Mouse (Mus musculus): ENCODE measurements around the gene Sh3glb1. TPM values are rescaled to one million over a fixed set of nuclear protein-coding genes. Genes with fewer than 3 reads are reported as not detected.

Gene Sh3glb1
- polyA plus RNA-seq, 1 experiment, result 21.5 TPM

DNA sequence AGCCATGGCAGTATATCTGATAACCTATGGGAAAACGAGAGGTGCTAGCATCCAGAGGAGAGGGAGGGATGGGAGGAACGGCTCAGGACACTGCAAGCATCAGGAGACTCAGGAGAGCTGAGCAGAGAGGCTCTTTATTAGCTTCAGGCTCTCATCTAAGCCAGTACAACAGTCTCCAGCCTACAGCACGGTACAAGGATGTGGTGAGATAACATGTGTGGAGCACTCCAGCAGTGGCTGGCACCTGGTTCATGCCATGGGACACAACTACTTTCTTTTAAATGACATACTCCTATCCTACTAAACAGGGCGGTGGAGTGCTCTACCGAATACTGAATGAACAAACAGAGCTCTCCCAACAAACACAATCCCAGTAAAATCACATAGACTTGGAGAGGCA, 38.6 kb downstream of the Sh3glb1 start:
- WGBS, result 64% methylated on average over 5 of the region's 5 CpGs
- H3K27me3 ChIP-seq (ENCODE audit: control insufficient read depth, insufficient read depth, low read length), result no peaks in the 10 kb centered on the region
- no peak overlapping the region for H3K4me3 ChIP-seq (ENCODE audit: low read depth, low read length)
- no peaks in the 10 kb centered on the region for H3K4me1 ChIP-seq (ENCODE audit: control insufficient read depth, insufficient read depth, insufficient read length, low read length)
- H3K36me3 ChIP-seq (ENCODE audit: control insufficient read depth, insufficient read depth, low read length), result peaks cover 4% of the 10 kb centered on the region; the same call in 1 of the 2 replicates
- no peak overlapping the region for H3K27ac ChIP-seq (ENCODE audit: insufficient read depth, low read depth, low read length)
- TF ChIP-seq POLR2A (IDR thresholded peaks at IDR 0.05; ENCODE audit: low read depth, low read length) (no peak), CTCF (IDR thresholded peaks at IDR 0.05; ENCODE audit: extremely low read depth, insufficient read length, insufficient replicate concordance, low read depth, low read length) (no peak)

DNA sequence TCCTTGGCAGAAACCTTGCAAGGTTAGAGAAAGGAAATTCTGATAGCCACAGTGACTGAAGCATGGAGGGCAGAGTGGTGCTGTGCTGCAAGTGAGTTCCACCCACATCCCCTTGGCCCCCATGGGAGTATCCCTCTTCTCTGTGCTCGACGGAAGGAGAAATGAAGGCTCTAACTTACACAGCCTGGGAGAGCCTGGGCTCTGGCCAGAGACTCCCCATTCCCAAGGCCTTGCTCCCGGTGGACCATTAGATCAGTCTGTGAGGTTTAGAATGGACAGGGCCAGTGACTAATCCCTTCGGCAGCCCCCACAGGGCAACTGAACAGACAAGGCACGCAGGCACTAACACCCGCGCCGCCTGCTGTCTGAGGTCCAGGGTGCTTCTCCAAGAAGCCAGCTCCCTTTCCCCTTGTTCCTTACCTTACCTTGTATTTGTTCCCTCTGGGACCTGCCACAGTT, 40.4 kb downstream of the Sh3glb1 start:
- Histone ChIP-seq H3K27ac (ENCODE audit: insufficient read depth, low read depth, low read length) (no peak overlapping the region), H3K27me3 (ENCODE audit: control insufficient read depth, insufficient read depth, low read length) (no peaks in the 10 kb centered on the region), H3K36me3 (ENCODE audit: control insufficient read depth, insufficient read depth, low read length) (peaks cover under 1% of the 10 kb centered on the region; the same call in 1 of the 2 replicates), H3K4me3 (ENCODE audit: low read depth, low read length) (no peak overlapping the region), H3K4me1 (ENCODE audit: control insufficient read depth, insufficient read depth, insufficient read length, low read length) (no peaks in the 10 kb centered on the region)
- 84% methylated on average over 8 of the region's 8 CpGs for WGBS
- TF ChIP-seq CTCF (IDR thresholded peaks at IDR 0.05; ENCODE audit: extremely low read depth, insufficient read length, insufficient replicate concordance, low read depth, low read length) (no peak), POLR2A (IDR thresholded peaks at IDR 0.05; ENCODE audit: low read depth, low read length) (no peak)

- Histone ChIP-seq H3K4me3 (ENCODE audit: low read depth, low read length) (no peak overlapping the region), H3K27ac (ENCODE audit: insufficient read depth, low read depth, low read length) (no peak overlapping the region), H3K36me3 (ENCODE audit: control insufficient read depth, insufficient read depth, low read length) (no peaks in the 10 kb centered on the region; the same call in 1 of the 2 replicates), H3K4me1 (ENCODE audit: control insufficient read depth, insufficient read depth, insufficient read length, low read length) (no peaks in the 10 kb centered on the region), H3K27me3 (ENCODE audit: control insufficient read depth, insufficient read depth, low read length) (no peaks in the 10 kb centered on the region)
- 46% methylated on average over 4 of the region's 4 CpGs for WGBS
- TF ChIP-seq CTCF (IDR thresholded peaks at IDR 0.05; ENCODE audit: extremely low read depth, insufficient read length, insufficient replicate concordance, low read depth, low read length), result no peak
- TF ChIP-seq POLR2A (IDR thresholded peaks at IDR 0.05; ENCODE audit: low read depth, low read length), result no peak
Observed at GRCm38 (mm10) chr3:144679137-144679536, 41.0 kb downstream of the Sh3glb1 start.

- WGBS, result 87% methylated on average over 6 of the region's 6 CpGs
- Histone ChIP-seq H3K27me3 (ENCODE audit: control insufficient read depth, insufficient read depth, low read length) (no peaks in the 10 kb centered on the region), H3K4me3 (ENCODE audit: low read depth, low read length) (no peak overlapping the region), H3K36me3 (ENCODE audit: control insufficient read depth, insufficient read depth, low read length) (no peaks in the 10 kb centered on the region), H3K27ac (ENCODE audit: insufficient read depth, low read depth, low read length) (no peak overlapping the region), H3K4me1 (ENCODE audit: control insufficient read depth, insufficient read depth, insufficient read length, low read length) (no peaks in the 10 kb centered on the region)
- no peak for TF ChIP-seq CTCF (IDR thresholded peaks at IDR 0.05; ENCODE audit: extremely low read depth, insufficient read length, insufficient replicate concordance, low read depth, low read length)
- no peak for TF ChIP-seq POLR2A (IDR thresholded peaks at IDR 0.05; ENCODE audit: low read depth, low read length)
Observed at GRCm38 (mm10) chr3:144677751-144678150, 42.4 kb downstream of the Sh3glb1 start.

DNA sequence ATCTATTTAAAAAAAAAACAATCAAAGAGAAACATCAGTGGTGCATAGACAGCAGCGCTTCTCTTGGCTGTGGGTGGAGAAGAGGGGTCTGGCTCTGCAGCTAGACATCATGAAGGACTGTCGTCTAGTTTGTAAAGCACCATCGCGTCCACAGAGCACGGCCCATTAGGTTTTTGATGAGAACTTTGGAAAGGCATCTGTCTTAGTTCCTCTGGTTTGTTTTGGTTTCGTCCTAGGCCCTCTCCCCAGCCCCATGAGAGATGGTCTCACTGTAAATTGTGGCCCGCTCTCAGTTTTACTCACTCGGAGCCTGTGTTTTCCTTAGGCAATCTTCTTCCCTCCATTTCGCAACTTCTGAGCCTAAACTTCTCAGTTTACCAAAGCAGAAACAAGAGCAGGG, 43.9 kb downstream of the Sh3glb1 start:
- no peaks in the 10 kb centered on the region for H3K36me3 ChIP-seq (ENCODE audit: control insufficient read depth, insufficient read depth, low read length)
- no peak overlapping the region for H3K27ac ChIP-seq (ENCODE audit: insufficient read depth, low read depth, low read length)
- WGBS, result 84% methylated on average over 9 of the region's 9 CpGs
- TF ChIP-seq CTCF (IDR thresholded peaks at IDR 0.05; ENCODE audit: extremely low read depth, insufficient read length, insufficient replicate concordance, low read depth, low read length) (no peak), POLR2A (IDR thresholded peaks at IDR 0.05; ENCODE audit: low read depth, low read length) (no peak)
- no peak overlapping the region for H3K4me3 ChIP-seq (ENCODE audit: low read depth, low read length)
- H3K27me3 ChIP-seq (ENCODE audit: control insufficient read depth, insufficient read depth, low read length), result no peaks in the 10 kb centered on the region
- no peaks in the 10 kb centered on the region for H3K4me1 ChIP-seq (ENCODE audit: control insufficient read depth, insufficient read depth, insufficient read length, low read length)

GRCm38 (mm10) chr3:144672016-144672415, 48.1 kb downstream of the Sh3glb1 start:
- no peaks in the 10 kb centered on the region for H3K36me3 ChIP-seq (ENCODE audit: control insufficient read depth, insufficient read depth, low read length)
- TF ChIP-seq CTCF (IDR thresholded peaks at IDR 0.05; ENCODE audit: extremely low read depth, insufficient read length, insufficient replicate concordance, low read depth, low read length), result no peak
- TF ChIP-seq POLR2A (IDR thresholded peaks at IDR 0.05; ENCODE audit: low read depth, low read length), result no peak
- H3K4me1 ChIP-seq (ENCODE audit: control insufficient read depth, insufficient read depth, insufficient read length, low read length), result peaks cover 3% of the 10 kb centered on the region; the same call in 1 of the 2 replicates
- no peak overlapping the region for H3K4me3 ChIP-seq (ENCODE audit: low read depth, low read length)
- 65% methylated on average over 8 of the region's 8 CpGs for WGBS
- H3K27me3 ChIP-seq (ENCODE audit: control insufficient read depth, insufficient read depth, low read length), result no peaks in the 10 kb centered on the region; the same call in 1 of the 2 replicates
- H3K27ac ChIP-seq (ENCODE audit: insufficient read depth, low read depth, low read length), result no peak overlapping the region

DNA sequence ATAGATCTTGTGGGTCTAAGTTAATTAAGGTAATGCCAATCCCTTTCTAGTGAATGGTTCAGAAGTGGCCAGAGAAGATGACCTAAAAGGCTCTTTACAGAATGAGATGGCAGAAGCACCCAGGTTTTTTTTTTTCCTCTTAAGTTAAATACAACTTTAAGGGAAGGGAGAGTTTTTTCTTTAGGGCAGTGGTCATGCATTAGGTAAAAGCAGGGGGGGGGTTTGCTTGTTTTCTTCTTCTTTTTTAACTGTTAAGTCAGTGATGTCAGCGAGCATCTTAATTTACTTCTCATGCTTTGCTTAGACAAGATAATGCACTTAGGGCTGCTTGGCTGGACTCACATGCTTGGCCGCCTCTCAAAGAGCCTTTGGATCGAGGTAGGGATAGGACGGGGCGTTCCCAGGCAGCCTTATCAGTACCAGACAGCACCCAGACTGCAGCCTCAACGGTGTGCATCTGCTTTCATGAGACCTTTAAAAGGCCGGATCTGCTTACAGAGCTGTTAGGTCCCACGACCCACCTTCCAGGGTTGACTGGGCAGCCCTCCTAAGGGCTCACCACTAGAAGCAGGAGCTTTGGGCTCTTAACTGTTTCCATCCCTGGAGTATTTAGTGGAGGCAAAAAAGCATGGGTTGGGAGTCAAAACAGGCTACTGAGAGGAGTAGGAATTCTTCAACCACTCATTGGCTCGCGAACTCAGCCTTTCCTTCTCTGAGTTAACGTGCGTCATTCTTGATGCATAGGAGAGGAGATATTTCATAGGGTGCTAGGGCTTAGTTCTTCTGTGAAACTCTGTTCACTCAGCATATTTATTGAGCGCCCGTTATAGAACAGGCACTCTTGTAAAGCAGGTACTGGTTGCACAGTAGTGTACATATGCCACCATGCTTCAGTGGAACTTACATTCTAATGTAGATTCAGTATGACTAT, 49.9 kb downstream of the Sh3glb1 start:
- Histone ChIP-seq H3K27me3 (ENCODE audit: control insufficient read depth, insufficient read depth, low read length) (no peaks in the 10 kb centered on the region; the same call in 1 of the 2 replicates), H3K27ac (ENCODE audit: insufficient read depth, low read depth, low read length) (no peak overlapping the region), H3K36me3 (ENCODE audit: control insufficient read depth, insufficient read depth, low read length) (no peaks in the 10 kb centered on the region), H3K4me3 (ENCODE audit: low read depth, low read length) (no peak overlapping the region), H3K4me1 (ENCODE audit: control insufficient read depth, insufficient read depth, insufficient read length, low read length) (peaks cover 3% of the 10 kb centered on the region; the same call in 1 of the 2 replicates)
- no peak for TF ChIP-seq CTCF (IDR thresholded peaks at IDR 0.05; ENCODE audit: extremely low read depth, insufficient read length, insufficient replicate concordance, low read depth, low read length)
- TF ChIP-seq POLR2A (IDR thresholded peaks at IDR 0.05; ENCODE audit: low read depth, low read length), result no peak
- WGBS, result 53% methylated on average over 14 of the region's 14 CpGs
